Mouse (Mus musculus) midbrain, embryonic 11.5 days (tissue): ENCODE results near the gene Prss23. TPM values are rescaled to one million over a fixed set of nuclear protein-coding genes. Genes with fewer than 3 reads are reported as not detected.
A peak's percentile ranks its signal among the peaks of the same experiment; 100 is the strongest.

ENCODE experiments used
- ATAC-seq: fragments of 200-750 bp; cut with Nextera tagmentation; 2 replicates; pipeline ENCODE4 v1.8.0; 2017; ENCODE audit warnings: moderate TSS enrichment, moderate library complexity; ENCODE audit not compliant: low FRiP score
- DNase-seq: peaks from one replicate; pipeline ENCODE4 v3.0.0; 2015; ENCODE audit warnings: low spot score; ENCODE audit errors: missing footprints
- H3K27ac ChIP-seq: fragments of 300-500 bp; sonication (generic); 2 replicates; pipeline ENCODE4 v1.5.1; 2014; ENCODE audit warnings: low read depth, low read length
- H3K27me3 ChIP-seq: fragments of 300-500 bp; sonication (generic); 2 replicates; pipeline ENCODE4 v1.6.1; 2014; ENCODE audit warnings: mild to moderate bottlenecking, low read length, moderate library complexity, mixed read lengths; ENCODE audit not compliant: control insufficient read depth, insufficient read depth
- H3K36me3 ChIP-seq: fragments of 300-500 bp; sonication (generic); 2 replicates; pipeline ENCODE4 v1.6.1; 2014; ENCODE audit warnings: mild to moderate bottlenecking, low read length, moderate library complexity, mixed read lengths; ENCODE audit not compliant: control insufficient read depth, insufficient read depth
- H3K4me1 ChIP-seq: fragments of 300-500 bp; sonication (generic); 2 replicates; pipeline ENCODE4 v1.6.1; 2014; ENCODE audit warnings: low read length; ENCODE audit not compliant: control insufficient read depth, insufficient read depth
- H3K4me2 ChIP-seq: fragments of 300-500 bp; sonication (generic); 2 replicates; pipeline ENCODE4 v1.6.1; 2014; ENCODE audit warnings: mild to moderate bottlenecking, moderate library complexity
- H3K4me3 ChIP-seq: fragments of 300-500 bp; sonication (generic); 2 replicates; pipeline ENCODE4 v1.5.1; 2014; ENCODE audit warnings: low read depth, low read length
- H3K9ac ChIP-seq: fragments of 300-500 bp; sonication (generic); 2 replicates; pipeline ENCODE4 v1.6.1; 2014; ENCODE audit warnings: low read length
- H3K9me3 ChIP-seq: fragments of 300-500 bp; sonication (generic); 2 replicates; pipeline ENCODE4 v1.6.1; 2016; ENCODE audit warnings: low read length; ENCODE audit not compliant: control insufficient read depth
- WGBS: fragments of 180-500 bp; shearing (Covaris S2); extraction: QIAGEN DNeasy Blood & Tissue Kit; methylation state at CpG from one replicate; pipeline ENCODE4 v1.1.7; 2014; 5-methylcytosine and 5-hydroxymethylcytosine counted together
- polyA plus RNA-seq: library from polyadenylated mRNA; unstranded; fragments of >200 nt; fragmentation: Nextera tagmentation; extraction: Ambion mirVana; gene quantifications from 2 replicates; pipeline ENCODE4 v1.2.1, GENCODE M21; 2014

The Prss23 gene
- polyA plus RNA-seq, 1 experiment from 2014 or later = 34.9 TPM

GRCm38 (mm10) chr7:89557056-89557455 is 30.1 kb upstream of the Prss23 start:
- H3K4me3 ChIP-seq = no peak overlapping the region
- ATAC-seq (no peak), DNase-seq (no peak)

GRCm38 (mm10) chr7:89556652-89557051 is 29.7 kb upstream of the Prss23 start:
- ATAC-seq (no peak), DNase-seq (no peak)
- H3K9me3 ChIP-seq = no peaks in the 10 kb centered on the region
- no peak overlapping the region for H3K27ac ChIP-seq
- no peak overlapping the region for H3K9ac ChIP-seq
- H3K4me1 ChIP-seq = peaks cover 2% of the 10 kb centered on the region; the same call in 1 of the 2 replicates
- 82% methylated on average over 4 of the region's 4 CpGs for WGBS
- no peak overlapping the region for H3K4me2 ChIP-seq
- H3K27me3 ChIP-seq = no peaks in the 10 kb centered on the region
- H3K36me3 ChIP-seq = no peaks in the 10 kb centered on the region
- no peak overlapping the region for H3K4me3 ChIP-seq

More at GRCm38 (mm10) chr7:89557056-89557455, 30.1 kb upstream of the Prss23 start:
- WGBS = 86% methylated on average over 5 of the region's 5 CpGs
- peaks cover 2% of the 10 kb centered on the region; the same call in 1 of the 2 replicates for H3K4me1 ChIP-seq
- H3K9me3 ChIP-seq = no peaks in the 10 kb centered on the region
- no peaks in the 10 kb centered on the region for H3K36me3 ChIP-seq
- no peak overlapping the region for H3K27ac ChIP-seq
- H3K9ac ChIP-seq = no peak overlapping the region
- no peak overlapping the region for H3K4me2 ChIP-seq
- no peaks in the 10 kb centered on the region for H3K27me3 ChIP-seq

DNA sequence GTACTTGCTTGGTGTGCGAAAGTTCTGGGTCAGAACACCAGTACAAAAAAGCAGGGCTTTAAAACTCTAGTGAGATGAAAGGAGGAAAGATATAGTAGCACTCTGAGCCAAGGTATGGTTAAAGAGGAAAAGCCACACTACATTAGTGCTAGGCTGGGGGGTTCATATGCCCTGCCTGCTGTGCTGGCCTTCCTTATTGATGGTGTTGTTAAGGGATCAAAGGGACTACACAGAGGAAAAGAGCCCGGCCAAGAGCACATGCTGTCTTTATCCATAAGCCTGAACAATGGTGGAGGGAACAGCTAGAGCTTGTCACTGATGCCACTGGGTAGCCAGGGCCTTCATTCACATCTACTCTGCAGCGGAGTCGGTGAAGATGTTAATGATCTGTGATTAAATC is 28.2 kb upstream of the Prss23 start:
- Histone ChIP-seq H3K4me2 (no peak overlapping the region), H3K4me1 (peaks cover 2% of the 10 kb centered on the region; the same call in 1 of the 2 replicates), H3K36me3 (no peaks in the 10 kb centered on the region), H3K9ac (no peak overlapping the region), H3K9me3 (no peaks in the 10 kb centered on the region), H3K4me3 (no peak overlapping the region), H3K27ac (no peak overlapping the region), H3K27me3 (no peaks in the 10 kb centered on the region)
- ATAC-seq (peak; percentile 70), DNase-seq (peak; percentile 85)
- WGBS = 38% methylated on average over 4 of the region's 4 CpGs

- 81% methylated on average over 1 of the region's 1 CpGs for WGBS
- Histone ChIP-seq H3K9ac (no peak overlapping the region), H3K27me3 (no peaks in the 10 kb centered on the region), H3K4me1 (peaks cover 2% of the 10 kb centered on the region; the same call in 1 of the 2 replicates), H3K27ac (no peak overlapping the region), H3K36me3 (no peaks in the 10 kb centered on the region), H3K4me3 (no peak overlapping the region), H3K9me3 (no peaks in the 10 kb centered on the region), H3K4me2 (no peak overlapping the region)
- ATAC-seq (no peak), DNase-seq (no peak)
Observed at GRCm38 (mm10) chr7:89554068-89554467, 27.1 kb upstream of the Prss23 start.

DNA sequence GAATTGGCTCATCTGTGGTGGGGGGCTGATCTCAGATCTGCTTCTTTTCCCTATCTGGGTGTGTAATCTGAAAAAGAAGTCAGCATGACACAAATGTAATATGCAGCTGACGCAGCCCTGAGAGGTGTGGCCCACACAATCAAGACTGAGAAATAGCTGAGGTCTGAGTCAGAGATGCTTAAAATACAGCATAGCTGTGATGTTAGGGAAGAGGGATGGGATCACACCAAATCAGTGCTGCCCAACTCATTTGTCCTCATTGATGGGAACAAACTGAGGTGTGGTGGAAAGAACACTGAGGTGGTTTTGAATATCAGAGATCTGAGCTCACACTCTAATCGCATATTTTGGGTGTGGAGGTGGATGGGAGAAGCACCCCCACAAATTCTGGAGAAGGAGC is 14.0 kb upstream of the Prss23 start:
- H3K4me1 ChIP-seq = no peaks in the 10 kb centered on the region
- no peak for ATAC-seq
- H3K9ac ChIP-seq = no peak overlapping the region
- H3K27ac ChIP-seq = no peak overlapping the region
- DNase-seq = no peak
- no peaks in the 10 kb centered on the region for H3K36me3 ChIP-seq
- H3K27me3 ChIP-seq = no peaks in the 10 kb centered on the region
- whole genome bisulfite sequencing = 91% methylated on average over 2 of the region's 2 CpGs
- H3K9me3 ChIP-seq = no peaks in the 10 kb centered on the region
- H3K4me2 ChIP-seq = no peak overlapping the region
- H3K4me3 ChIP-seq = no peak overlapping the region

- Histone ChIP-seq H3K27me3 (no peaks in the 10 kb centered on the region), H3K4me3 (no peak overlapping the region), H3K4me1 (no peaks in the 10 kb centered on the region), H3K9ac (no peak overlapping the region), H3K4me2 (no peak overlapping the region), H3K27ac (no peak overlapping the region), H3K9me3 (no peaks in the 10 kb centered on the region), H3K36me3 (no peaks in the 10 kb centered on the region)
- ATAC-seq = no peak
- no peak for DNase-seq
- WGBS = 86% methylated on average over 6 of the region's 6 CpGs
Observed at GRCm38 (mm10) chr7:89539391-89539790, 12.4 kb upstream of the Prss23 start.

- H3K4me2 ChIP-seq = no peak overlapping the region
- DNase-seq = no peak
- no peaks in the 10 kb centered on the region for H3K27me3 ChIP-seq
- no peaks in the 10 kb centered on the region for H3K36me3 ChIP-seq
- H3K4me1 ChIP-seq = no peaks in the 10 kb centered on the region
- ATAC-seq = no peak
- no peak overlapping the region for H3K27ac ChIP-seq
- whole genome bisulfite sequencing = 82% methylated on average over 4 of the region's 4 CpGs
- H3K9ac ChIP-seq = no peak overlapping the region
- H3K9me3 ChIP-seq = no peaks in the 10 kb centered on the region
- no peak overlapping the region for H3K4me3 ChIP-seq
Observed at GRCm38 (mm10) chr7:89527430-89527856, 456 bp upstream of the Prss23 start.

- H3K4me1 ChIP-seq = no peaks in the 10 kb centered on the region
- peaks cover 4% of the 10 kb centered on the region; the same call in 1 of the 2 replicates for H3K9me3 ChIP-seq
- no peaks in the 10 kb centered on the region for H3K27me3 ChIP-seq
- DNase-seq = no peak
- 91% methylated on average over 4 of the region's 4 CpGs for WGBS
- no peak overlapping the region for H3K9ac ChIP-seq
- no peak overlapping the region for H3K4me2 ChIP-seq
- H3K27ac ChIP-seq = no peak overlapping the region
- H3K36me3 ChIP-seq = no peaks in the 10 kb centered on the region
- no peak for ATAC-seq
- no peak overlapping the region for H3K4me3 ChIP-seq
Observed at GRCm38 (mm10) chr7:89523816-89524215, 3.2 kb downstream of the Prss23 start.

DNA sequence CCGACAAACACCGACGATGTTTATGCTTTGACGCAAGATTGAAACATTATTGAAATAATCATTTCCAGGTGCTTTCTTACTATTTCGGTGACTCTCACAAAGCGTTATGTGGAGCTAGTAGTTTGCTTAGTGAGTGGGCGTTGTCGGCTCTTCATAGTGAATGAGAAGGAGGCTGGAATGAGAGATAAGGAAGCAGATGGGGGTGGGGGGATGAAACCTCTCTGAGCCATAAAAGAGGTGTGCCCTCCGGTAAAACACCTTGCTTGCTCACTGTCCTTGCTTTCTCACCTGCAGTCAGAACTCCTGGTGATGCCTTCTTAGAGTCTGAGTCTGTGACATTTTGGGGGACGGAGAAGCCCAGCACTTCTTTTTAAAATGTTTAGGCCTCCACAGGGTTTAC is 4.8 kb downstream of the Prss23 start:
- Histone ChIP-seq H3K27ac (no peak overlapping the region), H3K9me3 (peaks cover 4% of the 10 kb centered on the region; the same call in 1 of the 2 replicates), H3K36me3 (no peaks in the 10 kb centered on the region), H3K9ac (no peak overlapping the region), H3K4me1 (0 out of 2 replicates have a peak, but pooled peaks cover 4% of the 10 kb centered on the region), H3K4me3 (no peak overlapping the region), H3K4me2 (no peak overlapping the region), H3K27me3 (no peaks in the 10 kb centered on the region; the same call in 1 of the 2 replicates)
- no peak for ATAC-seq
- DNase-seq = no peak
- WGBS = 82% methylated on average over 10 of the region's 10 CpGs
